Mouse (Mus musculus) hindbrain, postnatal 0 days (tissue): ENCODE results near the gene Tanc1. TPM values are rescaled to one million over a fixed set of nuclear protein-coding genes. Genes with fewer than 3 reads are reported as not detected.

Experiments used
- ATAC-seq: fragments of 200-750 bp; cut with Nextera tagmentation; 2 replicates; pipeline ENCODE4 v1.8.0; 2017; ENCODE audit warnings: mild to moderate bottlenecking, moderate TSS enrichment, moderate library complexity
- DNase-seq: peaks from one replicate; pipeline ENCODE4 v3.0.0-alpha.2; 2015; ENCODE audit warnings: low spot score
- H3K27ac ChIP-seq: fragments of 300-500 bp; sonication (generic); 2 replicates; pipeline ENCODE4 v1.5.1; 2014; ENCODE audit warnings: mild to moderate bottlenecking
- H3K27me3 ChIP-seq: fragments of 300-500 bp; sonication (generic); 2 replicates; pipeline ENCODE4 v1.6.1; 2014; ENCODE audit warnings: low read length, mixed read lengths; ENCODE audit not compliant: insufficient read depth
- H3K36me3 ChIP-seq: fragments of 300-500 bp; sonication (generic); 2 replicates; pipeline ENCODE4 v1.6.1; 2014; ENCODE audit warnings: low read length, mixed read lengths; ENCODE audit not compliant: insufficient read depth
- H3K4me1 ChIP-seq: fragments of 300-500 bp; sonication (generic); 2 replicates; pipeline ENCODE4 v1.6.1; 2014; ENCODE audit warnings: antibody characterized with exemption, low read length, mixed read lengths; ENCODE audit not compliant: insufficient read depth
- H3K4me2 ChIP-seq: fragments of 300-500 bp; sonication (generic); 2 replicates; pipeline ENCODE4 v1.6.1; 2014; ENCODE audit warnings: low read depth, mild to moderate bottlenecking, low read length, moderate library complexity, mixed read lengths
- H3K4me3 ChIP-seq: fragments of 300-500 bp; sonication (generic); 2 replicates; pipeline ENCODE4 v1.5.1; 2014; ENCODE audit warnings: low read length
- H3K9ac ChIP-seq: fragments of 300-500 bp; sonication (generic); replicated peaks from 2 replicates; pipeline ENCODE4 v1.6.1; 2014; ENCODE audit warnings: mild to moderate bottlenecking, low read length, moderate library complexity, mixed read lengths
- H3K9me3 ChIP-seq: fragments of 300-500 bp; sonication (generic); 2 replicates; pipeline ENCODE4 v1.6.1; 2016; ENCODE audit warnings: low read length, mixed read lengths
- CTCF ChIP-seq: IDR thresholded peaks from 2 replicates; pipeline ENCODE4 v1.5.1; 2016; ENCODE audit warnings: antibody characterized with exemption, control low read depth, low read depth
- WGBS: fragments of 180-500 bp; shearing (Covaris S2); extraction: QIAGEN DNeasy Blood & Tissue Kit; methylation state at CpG from one replicate; pipeline ENCODE4 v1.1.7; 2014; 5-methylcytosine and 5-hydroxymethylcytosine counted together
- polyA plus RNA-seq: library from polyadenylated mRNA; unstranded; fragments of >200 nt; fragmentation: Nextera tagmentation; extraction: Ambion mirVana; gene quantifications from 2 replicates; pipeline ENCODE4 v1.2.1, GENCODE M21; 2015
- total RNA-seq: library from RNA; depleted of rRNA; stranded (reverse); fragments of >200 nt; gene quantifications from 2 replicates; pipeline ENCODE4 v1.2.3, GENCODE M21; 2014

Gene Tanc1
- total and polyA plus RNA-seq, 2 experiments from 2014 or later = 4.2 to 12.1 TPM

- DNase-seq = no peak
- H3K4me2 ChIP-seq = no peak overlapping the region
- no peaks in the 10 kb centered on the region for H3K27me3 ChIP-seq
- H3K36me3 ChIP-seq = no peaks in the 10 kb centered on the region
- TF ChIP-seq CTCF = no peak
- no peak overlapping the region for H3K4me3 ChIP-seq
- 75% methylated on average over 7 of the region's 7 CpGs for WGBS
- H3K27ac ChIP-seq = no peak overlapping the region
- peaks cover 9% of the 10 kb centered on the region; the same call in 1 of the 2 replicates for H3K4me1 ChIP-seq
- no peaks in the 10 kb centered on the region for H3K9me3 ChIP-seq
- no peak for ATAC-seq
- H3K9ac ChIP-seq = no peak overlapping the region
These were observed 220.0 kb downstream of the Tanc1 start for GRCm38 (mm10) chr2:59831831-59832230.

DNA sequence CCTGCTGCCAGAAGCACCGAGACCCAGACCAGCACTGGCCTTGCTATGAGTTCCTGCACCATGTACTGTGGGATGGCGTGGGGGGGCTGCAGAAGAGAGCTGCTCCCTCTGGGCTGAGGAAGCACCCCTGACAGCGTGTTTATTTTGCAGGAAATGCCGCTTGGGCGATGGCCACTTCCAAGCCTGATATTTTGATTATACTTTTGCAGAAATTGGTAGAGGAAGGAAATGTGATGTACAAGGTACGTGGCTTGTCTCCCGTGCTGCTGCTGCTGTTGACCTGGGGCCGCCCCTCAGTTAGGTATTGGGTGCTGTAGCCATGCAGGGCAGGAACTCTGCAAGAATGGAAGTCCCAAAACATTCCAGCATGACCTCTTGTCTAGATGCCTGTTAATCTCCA, 227.0 kb downstream of the Tanc1 start:
- Histone ChIP-seq H3K27ac (peak overlapping the region; percentile 4; the same call in 1 of the 2 replicates), H3K36me3 (peaks cover 5% of the 10 kb centered on the region; the same call in 1 of the 2 replicates), H3K9ac (no peak overlapping the region), H3K4me2 (no peak overlapping the region), H3K4me3 (no peak overlapping the region), H3K9me3 (no peaks in the 10 kb centered on the region), H3K27me3 (no peaks in the 10 kb centered on the region), H3K4me1 (no peaks in the 10 kb centered on the region)
- ATAC-seq (no peak), DNase-seq (no peak)
- no peak for TF ChIP-seq CTCF
- WGBS = 84% methylated on average over 8 of the region's 8 CpGs

DNA sequence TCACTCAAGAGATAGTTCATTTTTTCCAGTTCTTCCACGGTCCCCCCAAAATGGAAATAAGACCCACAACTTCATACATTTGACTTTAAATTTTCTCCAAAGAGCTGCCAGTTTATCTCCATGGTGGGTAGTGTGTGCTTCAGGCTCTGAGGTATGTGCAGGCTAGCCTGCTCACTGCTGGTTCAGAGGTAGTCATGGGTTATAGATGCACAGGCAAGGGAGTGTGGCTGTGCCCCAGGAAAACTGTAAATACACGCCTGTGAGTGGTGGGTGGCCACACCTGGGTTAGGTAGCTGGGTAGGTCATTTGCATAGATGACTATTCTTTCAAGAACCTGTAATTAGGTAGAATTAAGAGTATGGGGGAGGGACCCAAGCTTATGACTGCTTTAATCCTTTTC, 227.9 kb downstream of the Tanc1 start:
- Histone ChIP-seq H3K27me3 (no peaks in the 10 kb centered on the region), H3K36me3 (peaks cover 6% of the 10 kb centered on the region; the same call in 1 of the 2 replicates), H3K9ac (no peak overlapping the region), H3K4me2 (no peak overlapping the region), H3K27ac (peak overlapping the region; percentile 56), H3K9me3 (no peaks in the 10 kb centered on the region), H3K4me3 (no peak overlapping the region), H3K4me1 (no peaks in the 10 kb centered on the region)
- DNase-seq = no peak
- WGBS = 72% methylated on average over 2 of the region's 2 CpGs
- no peak for TF ChIP-seq CTCF
- ATAC-seq = no peak

DNA sequence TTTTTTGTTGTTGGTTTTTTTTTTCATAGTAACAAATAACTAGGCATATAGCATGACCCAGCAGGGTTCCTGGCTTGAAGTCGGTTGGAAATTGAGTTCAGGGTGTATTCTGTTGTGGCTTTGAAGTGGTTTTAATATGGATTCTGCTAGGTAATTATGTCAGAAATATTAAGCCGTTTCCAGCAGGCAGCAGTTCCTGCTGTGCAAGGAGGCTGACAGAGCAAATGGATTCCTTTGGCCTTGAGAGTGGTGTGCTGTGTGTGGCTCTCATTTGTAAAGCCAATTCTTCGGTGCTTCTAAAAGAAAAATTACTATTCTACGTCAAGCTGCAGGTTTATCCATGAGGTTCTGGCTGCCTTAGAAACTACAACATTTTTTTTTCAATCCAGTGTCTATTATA, 228.3 kb downstream of the Tanc1 start:
- H3K27ac ChIP-seq = peak overlapping the region; percentile 56
- no peaks in the 10 kb centered on the region for H3K9me3 ChIP-seq
- no peaks in the 10 kb centered on the region for H3K27me3 ChIP-seq
- H3K4me1 ChIP-seq = no peaks in the 10 kb centered on the region
- DNase-seq (no peak), ATAC-seq (no peak)
- no peak for TF ChIP-seq CTCF
- H3K4me2 ChIP-seq = no peak overlapping the region
- no peak overlapping the region for H3K9ac ChIP-seq
- H3K4me3 ChIP-seq = no peak overlapping the region
- peaks cover 6% of the 10 kb centered on the region; the same call in 1 of the 2 replicates for H3K36me3 ChIP-seq
- 18% methylated on average over 4 of the region's 4 CpGs for WGBS

GRCm38 (mm10) chr2:59841189-59841939, 229.5 kb downstream of the Tanc1 start:
- Histone ChIP-seq H3K9ac (no peak overlapping the region), H3K4me1 (no peaks in the 10 kb centered on the region), H3K9me3 (no peaks in the 10 kb centered on the region), H3K4me2 (no peak overlapping the region), H3K4me3 (no peak overlapping the region), H3K36me3 (peaks cover 6% of the 10 kb centered on the region; the same call in 1 of the 2 replicates), H3K27me3 (no peaks in the 10 kb centered on the region), H3K27ac (peak overlapping the region; percentile 9; the same call in 1 of the 2 replicates)
- no peak for DNase-seq
- peak; percentile 18; the same call in 1 of the 2 replicates for ATAC-seq
- 69% methylated on average over 12 of the region's 12 CpGs for WGBS
- TF ChIP-seq CTCF = no peak

DNA sequence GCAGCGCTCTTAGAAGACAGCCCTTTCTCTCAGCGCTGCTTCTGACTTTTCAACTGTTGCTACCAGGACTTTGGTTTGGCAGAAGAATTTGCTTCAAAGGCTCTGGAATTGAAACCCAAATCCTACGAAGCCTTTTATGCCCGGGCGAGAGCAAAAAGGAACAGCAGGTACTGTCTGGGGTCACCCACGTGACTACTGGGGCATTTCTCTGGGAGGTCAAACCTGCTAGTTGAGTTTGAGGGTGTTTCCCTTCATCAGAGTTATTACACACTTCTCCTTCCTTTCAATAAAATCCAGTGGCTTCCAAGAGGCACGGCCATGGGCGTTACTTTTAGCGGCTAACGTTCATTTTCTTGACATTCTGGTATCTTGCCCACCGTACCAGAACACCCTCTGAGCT, 230.1 kb downstream of the Tanc1 start:
- H3K4me3 ChIP-seq = no peak overlapping the region
- DNase-seq (no peak), ATAC-seq (no peak)
- no peak overlapping the region for H3K4me2 ChIP-seq
- no peak overlapping the region for H3K27ac ChIP-seq
- no peak overlapping the region for H3K9ac ChIP-seq
- H3K27me3 ChIP-seq = no peaks in the 10 kb centered on the region
- H3K36me3 ChIP-seq = peaks cover 6% of the 10 kb centered on the region; the same call in 1 of the 2 replicates
- TF ChIP-seq CTCF = no peak
- H3K9me3 ChIP-seq = no peaks in the 10 kb centered on the region
- 69% methylated on average over 11 of the region's 11 CpGs for WGBS
- H3K4me1 ChIP-seq = no peaks in the 10 kb centered on the region

DNA sequence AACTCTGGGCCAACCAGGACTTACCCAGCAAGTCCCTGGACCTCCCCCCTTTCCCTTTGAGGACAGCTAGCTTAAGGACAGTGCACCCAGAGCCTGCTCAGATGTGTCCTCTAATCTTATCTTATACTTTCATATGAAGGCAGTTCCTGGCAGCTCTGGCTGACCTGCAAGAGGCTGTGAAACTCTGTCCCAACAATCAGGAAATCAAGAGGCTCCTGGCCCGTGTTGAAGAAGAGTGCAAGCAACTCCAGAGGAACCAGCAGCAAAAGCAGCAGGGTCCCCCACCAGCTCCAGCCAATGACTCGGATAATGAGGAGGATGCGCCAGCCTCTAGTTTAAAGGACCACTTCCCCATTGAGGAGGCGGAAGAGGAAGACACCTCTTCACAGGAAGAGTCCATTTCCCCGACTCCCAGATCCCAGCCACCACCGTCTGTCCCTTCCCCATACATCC, 230.7 kb downstream of the Tanc1 start:
- Histone ChIP-seq H3K4me3 (no peak overlapping the region), H3K9me3 (no peaks in the 10 kb centered on the region), H3K4me1 (no peaks in the 10 kb centered on the region), H3K36me3 (peaks cover 6% of the 10 kb centered on the region; the same call in 1 of the 2 replicates), H3K4me2 (no peak overlapping the region), H3K9ac (no peak overlapping the region), H3K27ac (no peak overlapping the region), H3K27me3 (no peaks in the 10 kb centered on the region)
- 79% methylated on average over 6 of the region's 6 CpGs for WGBS
- DNase-seq (no peak), ATAC-seq (no peak)
- no peak for TF ChIP-seq CTCF
